Mouse (Mus musculus): ENCODE data around the gene Gjc2.

The Gjc2 gene

GRCm38 (mm10) chr11:59208153-59208831, 25.3 kb upstream of the Gjc2 start, which contains the start of gene 2310033P09Rik:
2310033P09Rik (plus strand) TSS chr11:59208321.
- DNase-seq = peak; percentile 96 to 97

GRCm38 (mm10) chr11:59202081-59202995, 19.3 kb upstream of the Gjc2 start, which contains the start of gene Mrpl55:
Mrpl55 (plus strand) TSS chr11:59202486.
- peak; percentile 96 for DNase-seq

- no peak for DNase-seq
These were observed 18.4 kb upstream of the Gjc2 start for GRCm38 (mm10) chr11:59201216-59202002.

- no peak for DNase-seq
These were observed 13.2 kb upstream of the Gjc2 start for GRCm38 (mm10) chr11:59196230-59196629.

- DNase-seq = no peak
These were observed 9.0 kb upstream of the Gjc2 start, which contains the start of gene Guk1 for GRCm38 (mm10) chr11:59192059-59192386. Guk1 (minus strand) TSS chr11:59192212.

- DNase-seq = peak; percentile 87 to 89
These were observed 8.4 kb upstream of the Gjc2 start for GRCm38 (mm10) chr11:59191231-59192058.

GRCm38 (mm10) chr11:59187706-59188105, 4.7 kb upstream of the Gjc2 start:
- no peak for DNase-seq

GRCm38 (mm10) chr11:59185490-59185889, 2.5 kb upstream of the Gjc2 start:
- DNase-seq = no peak

- peak; percentile 71 to 75 for DNase-seq
These were observed 808 bp upstream of the Gjc2 start for GRCm38 (mm10) chr11:59183821-59184220.

- no peak for DNase-seq
These were observed 6.1 kb downstream of the Gjc2 start for GRCm38 (mm10) chr11:59176921-59177320.

- DNase-seq = no peak
These were observed 6.5 kb downstream of the Gjc2 start for GRCm38 (mm10) chr11:59176475-59176874.

GRCm38 (mm10) chr11:59174189-59174838, 8.7 kb downstream of the Gjc2 start:
- no peak for DNase-seq

- no peak for DNase-seq
These were observed 12.5 kb downstream of the Gjc2 start for GRCm38 (mm10) chr11:59170549-59170948.

- no peak for DNase-seq
These were observed 13.2 kb downstream of the Gjc2 start for GRCm38 (mm10) chr11:59169807-59170206.

GRCm38 (mm10) chr11:59165616-59166241, 17.3 kb downstream of the Gjc2 start:
- DNase-seq = no peak

GRCm38 (mm10) chr11:59164384-59164783, 18.6 kb downstream of the Gjc2 start:
- peak; percentile 18 to 27 for DNase-seq

- peak; percentile 97 to 98 for DNase-seq
These were observed 19.5 kb downstream of the Gjc2 start, which contains the start of gene Iba57 for GRCm38 (mm10) chr11:59163255-59164236. Iba57 (minus strand) TSS chr11:59163739.

GRCm38 (mm10) chr11:59162443-59163254, 20.4 kb downstream of the Gjc2 start:
- DNase-seq = peak in 1 of 2 experiments; percentile 19

- DNase-seq = no peak
These were observed 21.6 kb downstream of the Gjc2 start for GRCm38 (mm10) chr11:59161398-59161797.

Measured in cerebellum, postnatal 14 days (tissue).